In the genomic region with DNA sequence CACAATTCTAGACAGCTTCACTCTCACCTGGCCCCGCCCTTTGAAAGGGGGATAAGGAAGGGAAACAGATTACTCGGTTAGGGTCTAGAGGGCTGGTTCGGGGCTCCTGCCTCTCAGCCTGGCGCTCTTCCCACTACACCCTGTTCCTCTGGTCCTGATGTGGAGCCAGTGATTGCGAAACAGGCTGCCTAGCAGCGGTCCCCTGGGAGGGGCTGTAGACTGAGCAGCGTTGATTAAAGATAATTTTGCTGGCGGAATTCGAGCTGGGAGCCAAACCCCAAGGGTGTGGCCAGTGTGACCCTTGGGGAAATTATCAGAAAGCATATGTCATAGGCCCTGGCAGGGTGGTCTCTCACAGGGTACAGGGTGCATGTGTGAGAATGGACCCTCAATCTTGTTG, we compare ENCODE assay signal across 9 mouse cellular contexts. TPM values are rescaled to one million over a fixed set of nuclear protein-coding genes. Genes with fewer than 3 reads are reported as not detected.
DNase-seq lines count a peak whose midpoint lies in the region; ATAC-seq lines count a peak whose summit lies in the region.
"Had no signal": no experiment of that assay in that cellular context is flagged by ENCODE, and none has a peak within 500 bp of the region (broad histone marks: within the 10 kb centered on the region; RNA-seq: fewer than 3 reads in every experiment).

No protein-coding gene starts in this region.

- DNase-seq in adrenal gland, adult (ENCODE audit: inconsistent age in 2 of 2, low spot score in 1 of 2) = peak; percentile 54 to 72
- no peak for DNase-seq in adrenal gland, postnatal 4 days (ENCODE audit: low spot score in 2 of 2)
- peak; percentile 68 for DNase-seq in adrenal gland, postnatal 14 days
- DNase-seq in lung, postnatal 25 days (ENCODE audit: low spot score) = peak; percentile 39
- no peak for DNase-seq in cerebellum, adult 11-12 months
- no peak for DNase-seq in yolk sac, embryonic 10.5 days (ENCODE audit: low spot score)
- DNase-seq in cerebellum, adult 18-20 months = no peak
- DNase-seq: thymus, postnatal 36 days had no signal

- WGBS in heart, embryonic 16.5 days = 55% methylated on average over 9 of the region's 9 CpGs

- no peak overlapping the region for H3K27ac ChIP-seq in heart, embryonic 16.5 days (ENCODE audit: low read length)

- H3K27me3 ChIP-seq in heart, embryonic 16.5 days (ENCODE audit: control insufficient read depth, insufficient read depth, low read length) = no peaks in the 10 kb centered on the region

- H3K36me3 ChIP-seq in heart, embryonic 16.5 days (ENCODE audit: control insufficient read depth, insufficient read depth) = no peaks in the 10 kb centered on the region

- H3K4me1 ChIP-seq in heart, embryonic 16.5 days (ENCODE audit: control insufficient read depth, insufficient read depth, low read length) = peaks cover 7% of the 10 kb centered on the region; the same call in 1 of the 2 replicates

- ATAC-seq in heart, embryonic 16.5 days (replicated peaks; ENCODE audit: extremely low read depth, insufficient read depth, low FRiP score) = 0 out of 2 replicates have a peak, but pooled peaks have one; percentile 19

- H3K9ac ChIP-seq in heart, embryonic 16.5 days (ENCODE audit: low read length) = no peak overlapping the region

- no peak overlapping the region for H3K4me2 ChIP-seq in heart, embryonic 16.5 days (ENCODE audit: low read depth, low read length)

- no peak overlapping the region for H3K4me3 ChIP-seq in heart, embryonic 16.5 days (ENCODE audit: low read length)

- H3K9me3 ChIP-seq in heart, embryonic 16.5 days (replicated peaks; ENCODE audit: control insufficient read depth, low read length) = peaks cover 5% of the 10 kb centered on the region

RNA-seq across cellular contexts. Expression of gene Ampd3, which starts 59.9 kb away (rescaled TPM):
- 10 to 100 TPM; 28.6 to 34.2 TPM for total RNA-seq in adrenal gland, postnatal 4 days (2021)
- total RNA-seq in adrenal gland, postnatal 14 days (2021) = 22.9 and 32.8 TPM in 2 replicates
- polyA plus RNA-seq in heart, embryonic 16.5 days (2015; fragmentation: Nextera tagmentation; extraction: Ambion mirVana) = 10.2 and 11.1 TPM in 2 replicates

Comparison
In these comparisons a context has a peak if more than half of its experiments do, and no peak if none do; other contexts are left out.
1. DNase-seq: peak in adrenal gland, adult (2 of 2), adrenal gland, postnatal 14 days (single experiment) and lung, postnatal 25 days (single experiment); none in adrenal gland, postnatal 4 days (0 of 2), cerebellum, adult 11-12 months (single experiment), yolk sac, embryonic 10.5 days (single experiment) and cerebellum, adult 18-20 months (0 of 2).